Mouse (Mus musculus): ENCODE data around the gene Creld2. TPM values are rescaled to one million over a fixed set of nuclear protein-coding genes. Genes with fewer than 3 reads are reported as not detected.

Creld2 gene
- total RNA-seq, 4 experiments from 2014 or later = 6.5 to 9.4 (median 8.1) TPM

GRCm38 (mm10) chr15:88828800-88829705 is 9.6 kb downstream of the Creld2 start:
- DNase-seq (ENCODE audit: low spot score in 2 of 2) = peak; percentile 80 to 85

DNA sequence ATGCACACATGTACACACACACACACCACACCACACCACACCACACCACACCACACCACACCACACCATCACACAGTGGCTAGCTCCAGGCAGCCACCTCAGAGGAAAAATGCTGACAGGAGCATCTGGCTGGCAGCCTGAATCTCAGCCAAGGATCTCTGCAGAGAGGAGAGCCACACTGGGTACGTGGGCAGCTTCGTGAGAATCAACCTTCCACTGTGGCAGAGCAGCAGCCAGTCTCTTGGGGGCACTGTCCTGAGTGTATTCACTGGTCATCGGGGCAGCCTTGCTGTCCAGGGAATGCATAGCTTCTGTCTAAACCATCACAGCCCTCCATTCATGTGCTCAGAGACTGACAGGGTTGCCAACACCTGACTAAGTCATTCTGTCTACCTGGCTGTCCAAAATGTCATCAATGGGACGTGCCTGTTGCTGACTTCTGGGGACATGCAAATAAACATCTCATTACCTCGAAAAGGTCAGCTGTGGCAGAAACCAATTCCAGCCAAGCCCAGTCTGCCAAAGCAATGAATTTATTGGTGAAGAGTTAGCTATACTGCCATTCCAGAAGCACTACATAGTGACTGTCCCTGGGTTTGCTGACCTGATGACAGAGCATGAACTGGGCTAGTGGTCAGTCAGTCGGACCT is 10.5 kb downstream of the Creld2 start:
- no peak for DNase-seq (ENCODE audit: low spot score in 2 of 2)

DNA sequence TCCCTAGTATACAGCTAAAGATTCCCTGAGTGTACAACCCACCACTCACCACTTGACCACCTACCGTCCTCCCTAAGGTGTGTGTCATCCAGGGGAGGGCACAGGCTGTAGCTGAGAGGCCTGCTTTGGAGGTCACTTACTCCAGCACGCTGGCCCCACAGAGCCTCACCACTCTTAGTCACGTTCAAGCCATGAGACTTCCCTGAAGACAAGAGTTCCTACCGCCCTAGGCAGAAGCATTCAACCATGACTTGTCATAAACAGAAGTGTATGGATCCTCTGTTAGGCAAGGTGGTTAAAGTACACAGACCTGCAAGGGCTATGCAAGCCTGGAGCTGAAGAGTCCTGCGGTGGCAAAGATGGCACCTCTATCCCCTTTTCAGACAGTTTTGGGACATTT is 11.2 kb downstream of the Creld2 start:
- no peak for DNase-seq (ENCODE audit: low spot score in 2 of 2)

GRCm38 (mm10) chr15:88831482-88831881 is 12.0 kb downstream of the Creld2 start:
- peak; percentile 60 to 68 for DNase-seq (ENCODE audit: low spot score in 2 of 2)

GRCm38 (mm10) chr15:88832536-88832935 is 13.1 kb downstream of the Creld2 start:
- DNase-seq (ENCODE audit: low spot score in 2 of 2) = no peak

DNA sequence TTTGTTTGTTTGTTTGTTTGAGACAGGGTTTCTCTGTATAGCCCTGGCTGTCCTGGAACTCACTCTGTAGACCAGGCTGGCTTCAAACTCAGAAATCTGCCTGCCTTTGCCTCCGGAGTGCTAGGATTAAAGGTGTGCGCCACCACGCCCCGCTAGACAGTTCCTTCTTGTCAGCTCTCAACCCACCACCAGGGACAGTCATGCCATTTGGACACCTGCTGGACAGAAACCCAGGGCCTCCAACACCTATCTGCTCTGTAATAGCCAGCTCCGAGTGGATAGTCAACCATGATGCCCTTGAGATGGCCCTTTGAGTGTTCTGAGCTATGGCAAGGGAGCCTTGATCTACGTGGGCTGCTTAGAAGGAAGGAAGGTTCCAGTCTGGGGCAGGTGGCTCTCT is 16.6 kb downstream of the Creld2 start:
- DNase-seq (ENCODE audit: low spot score in 2 of 2) = no peak

GRCm38 (mm10) chr15:88836571-88836970 is 17.1 kb downstream of the Creld2 start:
- no peak for DNase-seq (ENCODE audit: low spot score in 2 of 2)

- peak; percentile 40 to 60 for DNase-seq (ENCODE audit: low spot score in 2 of 2)
These were observed 17.9 kb downstream of the Creld2 start for GRCm38 (mm10) chr15:88837199-88837932.

DNA sequence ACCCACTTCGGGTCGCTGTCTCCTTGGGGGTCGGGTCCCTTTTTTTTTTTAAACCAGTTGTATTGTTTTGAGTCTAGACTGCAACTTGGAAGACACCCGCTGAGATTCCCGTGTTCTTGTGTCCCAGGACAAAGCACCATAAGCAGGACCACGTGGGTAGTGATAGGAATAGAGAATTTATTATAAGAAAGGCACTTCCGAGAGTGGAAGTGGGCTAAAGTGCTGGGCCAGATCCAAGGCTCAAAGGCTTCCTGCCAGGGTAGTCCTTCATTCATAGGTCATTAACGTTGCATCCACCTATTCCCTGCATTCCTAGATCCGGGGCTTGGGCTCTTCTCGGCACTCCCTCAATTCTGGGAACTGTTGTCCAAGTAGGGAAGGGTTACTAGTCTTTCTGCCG is 18.5 kb downstream of the Creld2 start:
- peak in 1 of 2 experiments; percentile 16 for DNase-seq (ENCODE audit: low spot score in 2 of 2)

DNA sequence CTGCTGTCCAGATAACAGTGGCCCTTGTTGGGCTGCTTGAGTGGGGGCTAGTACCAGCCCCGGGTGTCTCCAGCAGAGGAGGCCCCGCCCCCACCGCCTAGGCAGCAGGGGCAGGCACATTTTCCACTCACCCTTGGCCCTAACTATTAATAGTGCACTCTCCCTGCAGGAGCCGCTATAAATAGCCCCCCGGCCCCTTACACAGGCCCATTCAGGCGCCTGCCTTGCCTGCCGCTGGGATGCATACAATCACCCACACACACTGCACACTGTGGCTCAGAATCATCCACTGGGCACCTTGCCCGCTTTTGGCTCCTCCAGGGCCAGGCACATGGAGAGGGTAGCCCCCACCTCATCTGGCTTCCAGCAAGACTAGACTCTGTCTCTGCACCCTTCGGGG is 19.8 kb downstream of the Creld2 start:
- peak; percentile 76 to 81 for DNase-seq (ENCODE audit: low spot score in 2 of 2)

- DNase-seq (ENCODE audit: low spot score in 2 of 2) = peak in 1 of 2 experiments; percentile 33
These were observed 20.7 kb downstream of the Creld2 start for GRCm38 (mm10) chr15:88840126-88840525.

GRCm38 (mm10) chr15:88841160-88841559 is 21.7 kb downstream of the Creld2 start:
- DNase-seq (ENCODE audit: low spot score in 2 of 2) = no peak

DNA sequence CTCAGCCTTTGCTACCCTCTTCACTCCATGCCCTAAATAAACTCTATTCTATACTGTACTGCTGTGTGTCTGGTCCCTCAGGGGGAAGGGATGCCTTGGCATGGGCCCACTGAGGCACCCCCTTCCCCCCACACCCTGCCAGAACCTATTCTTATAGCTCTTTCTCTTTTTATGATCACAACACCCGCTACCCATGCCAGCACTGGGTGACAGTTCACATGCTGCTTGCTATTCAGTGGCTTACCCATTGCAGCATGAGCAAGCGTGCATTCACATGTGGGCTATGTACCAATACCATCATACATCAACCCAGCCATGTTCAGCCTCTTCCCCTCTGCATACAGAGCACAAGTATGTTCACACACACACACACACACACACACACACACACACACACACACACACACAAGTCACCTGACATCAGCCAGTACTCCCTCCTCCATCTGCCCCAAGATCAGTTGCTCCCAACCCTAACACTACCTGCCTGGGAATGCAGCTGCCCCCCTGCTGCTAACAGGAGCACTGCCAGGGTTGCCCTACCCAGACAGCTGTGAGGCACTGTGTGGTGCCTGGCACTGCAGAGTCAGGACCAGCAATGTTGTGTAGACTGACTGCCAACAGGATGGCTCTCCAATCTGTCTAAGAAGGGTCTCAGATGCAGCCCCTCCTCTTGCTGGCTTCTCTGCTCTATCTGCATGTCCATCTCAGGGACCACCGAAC is 22.3 kb downstream of the Creld2 start:
- DNase-seq (ENCODE audit: low spot score in 2 of 2) = no peak

GRCm38 (mm10) chr15:88842300-88842673 is 22.8 kb downstream of the Creld2 start:
- DNase-seq (ENCODE audit: low spot score in 2 of 2) = no peak

- DNase-seq (ENCODE audit: low spot score in 2 of 2) = no peak
These were observed 24.1 kb downstream of the Creld2 start for GRCm38 (mm10) chr15:88843486-88844097.

GRCm38 (mm10) chr15:88844966-88845365 is 25.5 kb downstream of the Creld2 start:
- no peak for DNase-seq (ENCODE audit: low spot score in 2 of 2)

DNA sequence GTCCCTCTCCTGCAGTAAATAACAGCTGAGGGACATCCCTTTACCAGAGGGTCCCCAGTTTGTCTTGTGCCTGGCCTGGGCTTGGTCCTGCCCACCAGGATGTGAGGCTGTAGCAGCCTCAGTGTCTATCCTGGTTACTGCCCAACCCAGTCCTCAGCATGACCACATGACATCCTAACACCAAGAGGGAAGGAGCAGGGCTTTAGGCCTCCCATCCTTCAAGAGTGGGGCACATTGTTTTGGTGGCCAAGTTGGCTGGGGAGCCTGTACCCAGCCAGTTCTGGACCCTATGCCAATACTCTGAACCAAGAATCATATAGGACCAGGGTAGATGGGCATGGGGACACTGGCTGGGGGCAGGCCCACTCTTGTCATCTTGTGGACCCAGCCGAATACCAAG is 29.2 kb downstream of the Creld2 start:
- no peak for DNase-seq (ENCODE audit: low spot score in 2 of 2)

- no peak for DNase-seq (ENCODE audit: low spot score in 2 of 2)
These were observed 30.2 kb downstream of the Creld2 start for GRCm38 (mm10) chr15:88849621-88850020.

GRCm38 (mm10) chr15:88850146-88850826 is 30.8 kb downstream of the Creld2 start:
- DNase-seq (ENCODE audit: low spot score in 2 of 2) = peak; percentile 80 to 86

GRCm38 (mm10) chr15:88851076-88851475 is 31.6 kb downstream of the Creld2 start:
- no peak for DNase-seq (ENCODE audit: low spot score in 2 of 2)

Measured in gastrocnemius, adult 8-10 months (tissue).